Mouse (Mus musculus) embryonic fibroblast, embryonic 13.5 days (primary cell): Measurements from ENCODE around the gene Laptm5. TPM values are rescaled to one million over a fixed set of nuclear protein-coding genes. Genes with fewer than 3 reads are reported as not detected.

Experiments
- H3K27ac ChIP-seq: 2 replicates; pipeline ENCODE4 v1.5.1; 2012; ENCODE audit warnings: low read length, control low read depth, inconsistent platforms; ENCODE audit not compliant: insufficient read depth
- H3K4me1 ChIP-seq: 2 replicates; pipeline ENCODE4 v1.6.1; 2011; ENCODE audit warnings: low read length; ENCODE audit not compliant: control insufficient read depth, insufficient read depth
- H3K4me3 ChIP-seq: 2 replicates; pipeline ENCODE4 v1.5.1; 2011; ENCODE audit warnings: mild to moderate bottlenecking, control low read depth, low read length; ENCODE audit not compliant: insufficient read depth
- CTCF ChIP-seq: IDR thresholded peaks from 2 replicates; pipeline ENCODE4 v1.5.1; 2011; ENCODE audit warnings: mild to moderate bottlenecking, control low read depth, low read length, moderate library complexity, borderline replicate concordance; ENCODE audit not compliant: insufficient read depth
- POLR2A ChIP-seq: IDR thresholded peaks from 2 replicates; pipeline ENCODE4 v1.6.1; 2011; ENCODE audit warnings: low read depth, mild to moderate bottlenecking, control low read depth, low read length, moderate library complexity
- polyA plus RNA-seq: library from polyadenylated mRNA; stranded (reverse); fragments of >200 nt; gene quantifications from 2 replicates; pipeline ENCODE4 v1.2.4, GENCODE M21; 2011; ENCODE audit warnings: low read depth; ENCODE audit not compliant: missing spikeins, insufficient read length

Laptm5 gene
- polyA plus RNA-seq, 1 experiment = 10.8 TPM

- TF ChIP-seq POLR2A (no peak), CTCF (0 out of 2 replicates have a peak, but pooled peaks have one; percentile 11)
- no peaks in the 10 kb centered on the region for H3K4me1 ChIP-seq
- no peak overlapping the region for H3K27ac ChIP-seq
- H3K4me3 ChIP-seq = no peak overlapping the region
Measured at GRCm38 (mm10) chr4:130947094-130947647, 34.2 kb downstream of the Laptm5 start.

DNA sequence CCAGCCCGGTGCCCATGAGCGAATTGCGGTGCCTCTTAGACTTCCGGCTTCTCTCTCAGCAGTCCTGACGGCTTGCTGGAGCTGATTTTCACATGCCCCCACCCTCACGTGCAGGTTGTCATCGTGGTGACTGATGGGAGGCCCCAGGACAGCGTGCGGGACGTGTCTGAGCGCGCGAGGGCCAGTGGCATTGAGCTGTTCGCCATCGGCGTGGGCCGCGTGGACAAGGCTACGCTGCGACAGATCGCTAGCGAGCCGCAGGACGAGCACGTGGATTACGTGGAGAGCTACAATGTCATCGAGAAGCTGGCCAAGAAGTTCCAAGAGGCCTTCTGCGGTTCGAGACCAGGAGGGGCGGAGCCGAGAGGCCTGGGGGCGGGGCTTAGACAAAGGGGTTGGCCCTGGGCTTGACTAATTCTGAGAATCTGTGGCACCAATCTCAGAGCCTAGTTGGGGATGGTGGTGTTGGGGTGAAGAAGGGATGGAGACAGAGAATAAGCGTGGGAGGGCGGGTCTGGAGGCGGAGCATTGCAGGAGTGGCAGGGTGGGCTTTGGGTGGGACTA, 37.0 kb downstream of the Laptm5 start:
- H3K27ac ChIP-seq = no peak overlapping the region
- no peaks in the 10 kb centered on the region for H3K4me1 ChIP-seq
- TF ChIP-seq POLR2A (no peak), CTCF (no peak)
- no peak overlapping the region for H3K4me3 ChIP-seq

DNA sequence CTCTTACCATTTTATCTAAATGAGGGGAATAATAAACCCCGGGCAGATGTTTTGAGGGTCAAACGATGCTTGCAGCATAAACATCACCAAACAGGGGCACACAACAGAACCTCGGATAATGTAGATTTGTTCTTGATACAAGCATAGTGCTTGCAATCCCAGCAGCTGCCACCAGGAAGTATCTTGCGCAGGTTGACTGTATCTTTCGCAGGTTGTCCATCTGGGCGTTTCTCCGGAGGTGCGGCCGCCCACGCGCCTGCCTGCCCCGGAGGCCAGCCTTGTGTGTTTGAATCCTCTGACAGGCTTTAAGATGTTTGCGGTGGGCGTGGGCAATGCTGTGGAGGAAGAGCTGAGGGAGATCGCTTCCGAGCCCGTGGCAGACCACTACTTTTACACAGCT, 39.6 kb downstream of the Laptm5 start:
- TF ChIP-seq POLR2A = no peak
- no peak for TF ChIP-seq CTCF
- no peak overlapping the region for H3K4me3 ChIP-seq
- no peaks in the 10 kb centered on the region for H3K4me1 ChIP-seq
- H3K27ac ChIP-seq = no peak overlapping the region

DNA sequence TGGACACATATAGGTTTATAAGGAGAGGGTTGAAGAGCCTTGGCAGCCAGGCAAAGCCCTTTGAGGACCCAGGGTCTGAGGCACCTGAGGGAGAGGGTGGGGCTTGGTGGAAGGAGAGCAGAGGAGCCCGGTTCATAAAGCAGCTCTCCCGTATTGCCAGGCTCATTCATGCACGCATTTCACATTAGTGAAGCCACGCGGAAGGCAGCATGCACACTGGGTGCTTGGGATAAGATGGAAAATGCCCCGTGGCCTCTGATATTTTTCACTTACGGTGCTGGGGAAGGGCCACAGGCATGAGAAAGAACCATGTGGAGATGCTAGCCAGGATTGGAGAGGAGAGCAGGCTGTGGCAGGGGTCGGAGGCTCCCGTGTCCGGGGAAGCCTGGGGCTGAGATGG, 44.2 kb downstream of the Laptm5 start:
- no peaks in the 10 kb centered on the region for H3K4me1 ChIP-seq
- no peak overlapping the region for H3K4me3 ChIP-seq
- no peak for TF ChIP-seq POLR2A
- no peak for TF ChIP-seq CTCF
- H3K27ac ChIP-seq = no peak overlapping the region

DNA sequence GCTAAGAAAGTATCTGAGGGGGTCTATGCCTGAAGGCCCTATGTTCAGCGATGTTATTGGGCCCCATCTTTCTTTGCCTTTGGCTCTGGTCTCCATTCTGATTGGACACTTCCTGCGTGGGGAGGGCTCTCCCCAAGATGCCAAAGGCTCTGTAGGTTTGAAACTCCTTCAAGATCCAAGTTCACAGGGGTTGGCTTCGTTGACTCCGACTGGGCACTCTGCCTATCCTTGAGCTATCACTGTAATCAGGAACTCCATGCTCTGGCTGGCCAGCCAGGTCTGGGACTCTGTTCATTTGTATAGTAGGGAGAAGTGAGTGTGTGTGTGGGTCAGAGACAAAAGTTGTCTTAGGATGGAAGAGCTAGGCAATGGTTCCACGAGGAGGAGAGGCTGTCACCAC, 45.9 kb downstream of the Laptm5 start:
- no peak overlapping the region for H3K4me3 ChIP-seq
- no peaks in the 10 kb centered on the region for H3K4me1 ChIP-seq
- H3K27ac ChIP-seq = no peak overlapping the region
- no peak for TF ChIP-seq POLR2A
- no peak for TF ChIP-seq CTCF

- TF ChIP-seq POLR2A = no peak
- no peak for TF ChIP-seq CTCF
- no peaks in the 10 kb centered on the region for H3K4me1 ChIP-seq
- no peak overlapping the region for H3K4me3 ChIP-seq
- H3K27ac ChIP-seq = no peak overlapping the region
Measured at GRCm38 (mm10) chr4:130959678-130960077, 46.8 kb downstream of the Laptm5 start.

- Histone ChIP-seq H3K27ac (no peak overlapping the region), H3K4me3 (no peak overlapping the region), H3K4me1 (no peaks in the 10 kb centered on the region)
- TF ChIP-seq POLR2A (no peak), CTCF (peak; percentile 93)
Measured at GRCm38 (mm10) chr4:130960118-130960734, 47.3 kb downstream of the Laptm5 start.

DNA sequence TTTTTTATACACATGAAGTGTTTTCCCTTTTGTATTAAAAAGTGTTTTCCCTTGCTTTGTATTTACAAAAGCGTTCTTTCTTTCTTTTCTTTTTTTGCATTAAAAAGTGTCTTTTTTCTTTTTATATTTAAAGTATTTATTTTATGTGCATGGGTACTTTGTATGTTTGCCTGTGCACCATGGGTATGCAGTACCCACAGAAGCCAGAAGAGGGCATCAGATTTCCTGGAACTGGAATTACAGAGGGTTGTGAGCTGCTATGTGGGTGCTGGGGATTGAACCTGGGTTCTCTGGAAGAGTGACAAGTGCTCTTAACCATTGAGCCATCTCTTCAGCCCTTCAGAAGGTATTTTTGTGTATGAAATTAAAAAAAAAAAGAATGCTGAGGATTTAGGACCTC, 58.4 kb downstream of the Laptm5 start:
- TF ChIP-seq CTCF (no peak), POLR2A (no peak)
- no peak overlapping the region for H3K4me3 ChIP-seq

DNA sequence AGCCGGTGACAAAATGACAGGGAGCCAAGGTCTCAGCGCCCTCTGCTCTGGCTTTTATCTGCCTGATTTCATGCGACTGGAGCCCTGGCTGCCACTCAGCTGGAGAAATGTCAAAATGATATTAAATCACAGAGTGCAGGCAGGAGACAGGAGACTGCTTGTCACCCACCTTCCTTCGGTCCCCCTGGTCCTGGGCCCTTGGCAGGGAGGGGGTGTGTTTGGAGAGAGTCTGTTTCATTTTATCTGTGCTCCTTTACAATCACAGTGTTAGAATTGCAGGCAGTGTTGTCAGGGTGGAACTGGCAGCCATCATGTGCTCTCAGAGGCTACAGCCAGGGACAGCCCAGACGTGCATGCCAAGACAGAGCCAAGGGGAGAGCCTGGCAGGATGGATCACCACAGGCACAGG, 59.5 kb downstream of the Laptm5 start:
- Histone ChIP-seq H3K4me1 (no peaks in the 10 kb centered on the region), H3K4me3 (no peak overlapping the region), H3K27ac (no peak overlapping the region)
- TF ChIP-seq CTCF = no peak

More for the DNA sequence above, 58.4 kb downstream of the Laptm5 start:
- H3K4me1 ChIP-seq = no peaks in the 10 kb centered on the region
- no peak overlapping the region for H3K27ac ChIP-seq

DNA sequence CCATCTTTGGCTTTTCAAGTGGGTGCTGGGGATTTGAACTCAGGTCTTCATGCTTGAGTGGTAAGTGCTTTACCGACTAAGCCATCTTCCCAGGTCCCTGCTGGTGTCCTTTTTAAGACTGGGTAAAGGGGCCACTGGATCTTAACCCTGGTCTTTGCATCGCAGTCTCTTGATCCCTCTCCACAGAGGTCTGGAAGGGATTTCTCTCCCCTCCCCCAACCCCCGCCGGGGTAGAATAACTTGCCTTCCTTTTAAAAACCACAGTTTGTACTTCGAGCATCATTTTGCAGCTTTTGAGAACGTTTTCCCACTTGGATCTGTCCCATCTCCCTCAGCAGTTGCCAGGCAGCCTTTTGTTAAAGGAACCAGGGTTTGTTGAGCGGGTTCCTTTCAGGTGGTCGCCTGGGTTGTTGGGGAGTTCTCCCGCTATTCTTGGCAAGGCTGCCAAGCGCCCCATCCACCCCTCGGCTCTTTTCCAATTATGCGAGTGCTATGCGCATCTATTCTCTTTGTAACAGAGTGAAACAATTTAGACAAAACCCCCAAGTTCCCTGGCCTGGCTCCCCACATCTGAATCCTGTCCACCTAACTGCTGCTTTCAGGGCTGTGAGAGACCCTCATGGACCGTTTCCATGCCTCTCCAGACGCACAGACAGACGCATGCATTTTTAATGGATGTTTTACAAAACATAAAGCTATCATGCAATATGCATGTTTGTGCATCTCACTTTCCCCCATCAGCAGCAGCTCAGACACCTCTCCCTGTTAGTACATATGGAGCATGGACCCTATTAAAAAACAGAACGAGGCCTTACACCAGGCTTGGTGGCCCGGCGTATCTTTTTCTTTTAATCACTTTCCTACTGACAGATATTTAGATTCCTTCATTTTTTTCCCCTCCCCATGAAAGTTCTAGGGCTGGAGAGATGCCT, 60.7 kb downstream of the Laptm5 start:
- TF ChIP-seq CTCF = no peak
- TF ChIP-seq POLR2A = no peak
- Histone ChIP-seq H3K27ac (no peak overlapping the region), H3K4me3 (no peak overlapping the region), H3K4me1 (no peaks in the 10 kb centered on the region)

DNA sequence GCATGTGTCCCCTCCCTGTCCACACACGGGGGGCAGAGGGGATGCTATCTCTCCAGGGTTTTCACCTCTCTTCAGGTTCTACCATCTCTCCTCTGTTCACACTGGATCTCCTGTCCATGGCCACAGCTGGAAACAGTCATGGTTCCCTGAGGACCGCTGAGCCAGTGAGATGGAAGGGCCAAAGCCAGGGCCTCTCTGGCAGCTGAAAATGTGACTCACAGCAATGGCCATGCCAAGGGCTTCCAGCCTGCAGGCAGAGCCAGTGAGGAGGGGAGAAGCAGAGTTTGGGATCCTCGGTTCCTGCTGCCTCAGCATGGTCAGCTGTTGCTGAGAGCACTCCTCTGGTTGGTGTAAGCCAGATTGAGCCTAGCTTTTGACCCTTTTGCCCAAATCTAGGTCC, 66.1 kb downstream of the Laptm5 start:
- no peaks in the 10 kb centered on the region for H3K4me1 ChIP-seq
- TF ChIP-seq CTCF (no peak), POLR2A (no peak)
- no peak overlapping the region for H3K4me3 ChIP-seq
- no peak overlapping the region for H3K27ac ChIP-seq
